ENCODE assay signal across 25 mouse cellular contexts in the genomic region with DNA sequence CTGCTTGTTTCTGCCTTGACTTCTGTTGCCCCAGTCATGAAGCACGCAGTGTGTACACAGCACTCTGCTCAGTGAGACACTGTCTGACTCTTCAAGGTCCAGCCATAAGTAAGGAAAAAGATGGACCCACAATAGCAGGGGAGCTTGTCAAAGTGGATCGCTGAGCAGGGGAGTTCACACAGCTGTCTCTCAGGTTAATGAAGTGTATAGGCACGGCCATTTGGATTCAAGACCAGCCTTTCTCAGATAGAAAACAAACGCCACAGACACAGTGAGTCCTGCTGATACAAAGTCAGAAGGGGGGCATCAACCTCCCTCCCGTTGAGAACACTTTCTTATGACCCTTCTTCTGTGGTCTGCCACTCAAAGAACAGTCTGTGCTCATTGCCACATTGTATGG. TPM values are rescaled to one million over a fixed set of nuclear protein-coding genes. Genes with fewer than 3 reads are reported as not detected.
"Had no signal": no experiment of that assay in that cellular context is flagged by ENCODE, and none has a peak within 500 bp of the region (broad histone marks: within the 10 kb centered on the region; RNA-seq: fewer than 3 reads in every experiment).

No protein-coding gene starts in this region.

- H3K27ac ChIP-seq: gastrocnemius, adult 2 months; heart, embryonic 10.5 days; hindbrain, embryonic 10.5 days; hindbrain, embryonic 14.5 days; layer of hippocampus, adult 2 months; left cerebral cortex, adult 2 months; limb, embryonic 10.5 days; limb, embryonic 12.5 days; liver, embryonic 13.5 days; liver, embryonic 15.5 days had no signal

- H3K9me3 ChIP-seq: heart, embryonic 10.5 days; heart, embryonic 12.5 days; hindbrain, embryonic 10.5 days; limb, embryonic 10.5 days; limb, embryonic 12.5 days; liver, embryonic 13.5 days; liver, embryonic 15.5 days had no signal

- H3K9ac ChIP-seq: heart, embryonic 12.5 days; hindbrain, embryonic 14.5 days; limb, embryonic 12.5 days; liver, embryonic 13.5 days; liver, embryonic 15.5 days; liver, postnatal 0 days had no signal

- DNase-seq: gastrocnemius, adult 2 months; gastrocnemius, postnatal 10 days; gastrocnemius, postnatal 25 days; kidney, adult 18-20 months; liver; liver, embryonic 13.5 days; liver, postnatal 0 days had no signal

- H3K27me3 ChIP-seq: heart, embryonic 12.5 days; limb, embryonic 12.5 days; liver, embryonic 13.5 days; liver, embryonic 15.5 days had no signal

- H3K4me1 ChIP-seq: heart, embryonic 12.5 days; limb, embryonic 10.5 days; limb, embryonic 12.5 days; liver, embryonic 13.5 days; liver, embryonic 15.5 days had no signal

- H3K4me2 ChIP-seq: heart, embryonic 12.5 days; hindbrain, embryonic 14.5 days; limb, embryonic 12.5 days; liver, embryonic 11.5 days; liver, embryonic 13.5 days; liver, embryonic 15.5 days had no signal

- ATAC-seq: hindbrain, embryonic 16.5 days; inflammation-experienced regulatory T-cells, adult 6 months; intestine, embryonic 16.5 days; liver, postnatal 0 days had no signal

- H3K4me3 ChIP-seq: gastrocnemius, adult 2 months; heart, embryonic 10.5 days; heart, embryonic 12.5 days; hindbrain, embryonic 10.5 days; layer of hippocampus, adult 2 months; left cerebral cortex, adult 2 months; limb, embryonic 10.5 days; limb, embryonic 12.5 days; liver, embryonic 13.5 days; liver, embryonic 15.5 days had no signal

- H3K36me3 ChIP-seq: heart, embryonic 10.5 days; heart, embryonic 12.5 days; hindbrain, embryonic 10.5 days; limb, embryonic 10.5 days; limb, embryonic 12.5 days; liver, embryonic 13.5 days; liver, embryonic 15.5 days had no signal

RNA-seq across cellular contexts. Expression of a gene that starts 20.8 kb away (rescaled TPM):
- total RNA-seq: gastrocnemius, adult 2 months; gastrocnemius, postnatal 25 days; granulocyte monocyte progenitor cell, adult 5-6 weeks; heart, adult 18-20 months; heart, adult 8-10 months; heart, postnatal 25 days; heart, postnatal 4 days had no signal
- polyA plus RNA-seq: inflammation-experienced regulatory T-cells, adult 6 months; limb, embryonic 10.5 days; liver, embryonic 15.5 days; liver, postnatal 0 days had no signal
